Mouse (Mus musculus): Measurements from ENCODE around the gene 1700029I15Rik. TPM values are rescaled to one million over a fixed set of nuclear protein-coding genes. Genes with fewer than 3 reads are reported as not detected.

Gene 1700029I15Rik
- polyA plus RNA-seq, 1 experiment: 4.3 TPM

DNA sequence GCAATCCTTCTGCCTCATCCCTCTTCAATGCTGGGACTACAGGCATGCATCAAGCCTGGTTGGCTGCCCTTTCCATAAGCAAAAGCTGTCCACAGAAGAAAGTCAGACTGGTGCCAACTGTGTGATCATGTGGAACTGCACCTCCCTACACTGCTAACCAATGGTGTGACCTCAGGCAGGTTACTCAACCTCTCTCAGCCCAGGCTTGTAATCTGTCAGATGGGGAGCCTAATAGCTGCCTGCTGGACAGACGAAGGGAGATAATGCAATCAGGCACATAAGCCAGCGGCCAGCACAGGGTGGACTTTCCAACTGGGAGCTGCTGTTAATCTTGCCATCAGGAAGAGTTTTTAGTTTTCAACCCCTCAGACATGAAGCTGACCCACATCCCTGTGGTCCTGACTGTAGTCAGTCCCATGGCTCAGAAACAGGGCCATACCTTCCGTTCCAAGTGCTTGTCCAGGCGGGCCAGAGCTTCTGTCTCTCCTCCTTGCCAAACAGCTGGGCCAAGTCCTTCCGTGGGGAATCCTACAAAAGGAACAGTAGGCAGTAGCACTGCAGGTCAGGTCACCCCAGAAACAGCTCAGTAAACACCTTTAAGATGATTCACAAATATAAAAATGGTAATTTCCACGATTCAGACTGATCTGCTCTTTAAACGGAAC lies 39.5 kb downstream of the 1700029I15Rik start:
- TF ChIP-seq POLR2A (IDR thresholded peaks at IDR 0.05; ENCODE audit: low read depth, low read length) (no peak), CTCF (conservative IDR thresholded peaks at IDR 0.05; ENCODE audit: insufficient read depth, insufficient read length, low read depth, low read length) (no peak)
- H3K36me3 ChIP-seq (ENCODE audit: control insufficient read depth, insufficient read depth, low read length): no peaks in the 10 kb centered on the region; the same call in none of the 2 replicates
- peaks cover 46% of the 10 kb centered on the region for H3K4me1 ChIP-seq (ENCODE audit: control insufficient read depth, insufficient read depth, low read length)
- 53% methylated on average over 7 of the region's 7 CpGs for WGBS
- peak overlapping the region; percentile 86 for H3K27ac ChIP-seq (ENCODE audit: insufficient read depth, low read depth, low read length)
- H3K4me3 ChIP-seq (ENCODE audit: insufficient read depth, low read depth, low read length): no peak overlapping the region
- peak; percentile 79 for DNase-seq
- H3K27me3 ChIP-seq (replicated peaks; ENCODE audit: control insufficient read depth, insufficient read depth, low read length): no peaks in the 10 kb centered on the region

DNA sequence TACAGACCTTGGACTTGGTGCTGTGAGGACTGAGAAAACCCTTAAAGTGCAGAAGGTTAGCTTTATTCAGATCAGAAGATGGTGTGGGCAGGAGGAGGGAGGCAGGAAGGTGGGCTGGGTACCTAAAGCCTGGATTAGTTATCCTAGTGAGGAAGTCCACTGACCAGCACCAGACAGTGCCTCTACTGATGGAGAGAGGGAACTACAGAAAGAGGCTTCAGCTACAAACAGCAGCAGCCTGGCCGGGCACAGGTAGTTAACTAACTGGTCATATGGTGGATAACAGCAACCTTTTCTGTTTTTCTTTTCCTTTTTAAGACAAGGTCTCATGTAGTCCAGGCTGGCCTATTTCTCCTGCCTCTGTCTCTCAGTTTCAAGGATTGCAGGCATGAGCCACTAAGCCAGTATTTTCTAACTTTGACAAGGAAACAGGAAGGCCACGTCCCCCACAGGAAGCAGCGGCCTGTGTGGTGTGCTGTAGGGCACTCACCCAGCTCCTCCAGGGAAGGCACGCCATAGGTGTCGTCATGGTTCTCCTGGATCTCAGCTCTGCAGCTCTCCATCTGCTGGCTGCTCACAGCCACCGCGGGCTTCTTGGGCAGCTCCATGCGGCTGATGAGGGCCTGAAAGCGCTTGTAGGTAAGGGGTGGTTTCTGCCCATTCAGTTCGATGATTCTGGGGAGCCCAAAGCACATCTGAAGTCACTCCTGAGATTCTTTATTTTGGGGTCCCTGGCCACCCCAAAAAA lies 40.2 kb downstream of the 1700029I15Rik start:
- Histone ChIP-seq H3K27ac (ENCODE audit: insufficient read depth, low read depth, low read length) (peak overlapping the region; percentile 86), H3K4me1 (ENCODE audit: control insufficient read depth, insufficient read depth, low read length) (peaks cover 51% of the 10 kb centered on the region), H3K4me3 (ENCODE audit: insufficient read depth, low read depth, low read length) (no peak overlapping the region), H3K27me3 (replicated peaks; ENCODE audit: control insufficient read depth, insufficient read depth, low read length) (no peaks in the 10 kb centered on the region), H3K36me3 (ENCODE audit: control insufficient read depth, insufficient read depth, low read length) (no peaks in the 10 kb centered on the region; the same call in none of the 2 replicates)
- TF ChIP-seq POLR2A (IDR thresholded peaks at IDR 0.05; ENCODE audit: low read depth, low read length): no peak
- TF ChIP-seq CTCF (conservative IDR thresholded peaks at IDR 0.05; ENCODE audit: insufficient read depth, insufficient read length, low read depth, low read length): peak; percentile 54
- peak; percentile 49 for DNase-seq
- 56% methylated on average over 10 of the region's 10 CpGs for WGBS

DNA sequence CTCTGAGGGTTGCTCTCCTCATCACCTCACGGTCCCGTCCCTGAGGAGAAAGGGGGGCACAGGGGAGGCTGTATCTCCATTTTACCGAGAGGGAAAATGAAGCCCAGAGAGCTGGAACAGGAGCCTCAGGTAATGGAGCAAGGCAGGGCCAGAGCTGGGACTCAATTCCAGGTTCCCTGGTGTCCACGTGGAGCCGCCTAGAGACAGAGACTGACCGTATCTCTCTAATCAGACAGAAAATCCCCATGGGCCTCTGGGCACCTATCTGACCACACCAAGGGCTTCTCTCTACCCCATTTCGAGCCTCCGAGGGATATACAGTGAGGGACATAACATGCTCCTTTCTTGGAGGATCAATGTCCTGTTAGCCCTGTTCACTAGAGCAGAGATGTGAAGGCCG lies 40.8 kb downstream of the 1700029I15Rik start:
- Histone ChIP-seq H3K36me3 (ENCODE audit: control insufficient read depth, insufficient read depth, low read length) (no peaks in the 10 kb centered on the region; the same call in 1 of the 2 replicates), H3K27ac (ENCODE audit: insufficient read depth, low read depth, low read length) (peak overlapping the region; percentile 86), H3K4me3 (ENCODE audit: insufficient read depth, low read depth, low read length) (no peak overlapping the region), H3K4me1 (ENCODE audit: control insufficient read depth, insufficient read depth, low read length) (peaks cover 57% of the 10 kb centered on the region), H3K27me3 (replicated peaks; ENCODE audit: control insufficient read depth, insufficient read depth, low read length) (no peaks in the 10 kb centered on the region)
- TF ChIP-seq CTCF (conservative IDR thresholded peaks at IDR 0.05; ENCODE audit: insufficient read depth, insufficient read length, low read depth, low read length) (no peak), POLR2A (IDR thresholded peaks at IDR 0.05; ENCODE audit: low read depth, low read length) (no peak)
- WGBS: 84% methylated on average over 9 of the region's 9 CpGs
- DNase-seq: no peak

DNA sequence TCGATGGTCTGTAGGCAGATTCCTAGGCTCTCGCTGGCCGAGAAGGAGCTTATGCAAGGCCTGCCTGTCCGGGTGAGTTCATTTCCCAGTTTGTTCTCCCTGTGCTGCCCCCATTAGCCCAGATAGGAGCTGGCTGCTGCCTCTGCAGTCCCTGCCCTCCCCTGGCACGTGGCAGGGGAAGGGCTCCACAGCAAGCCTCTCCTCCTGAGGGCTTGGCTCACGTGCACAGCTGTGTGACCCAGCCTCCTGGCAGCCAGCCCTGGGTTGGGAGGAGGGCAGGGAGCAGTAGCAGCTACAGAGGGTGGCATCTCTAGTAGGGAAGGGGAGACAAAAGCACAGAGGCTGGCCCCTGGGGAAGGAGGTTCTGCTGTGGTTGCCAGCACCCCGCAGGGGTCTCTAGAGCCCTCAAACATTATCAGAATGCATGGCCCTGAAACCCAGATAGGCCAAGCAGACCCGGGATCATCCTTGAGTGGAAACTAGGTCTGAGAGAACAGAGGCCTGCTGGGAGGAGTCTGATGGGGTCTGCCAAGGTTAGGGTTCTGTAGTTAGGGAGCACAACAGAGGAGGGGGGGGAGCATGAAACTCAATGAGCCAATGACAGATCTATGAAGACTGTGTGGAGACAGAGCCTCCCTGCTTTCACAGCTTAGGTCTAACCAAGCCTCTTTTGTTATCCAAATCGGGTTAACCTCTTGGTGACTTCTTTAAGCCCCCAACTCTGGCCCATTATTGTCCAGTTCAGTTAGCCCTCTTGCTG lies 41.5 kb downstream of the 1700029I15Rik start:
- TF ChIP-seq POLR2A (IDR thresholded peaks at IDR 0.05; ENCODE audit: low read depth, low read length) (no peak), CTCF (conservative IDR thresholded peaks at IDR 0.05; ENCODE audit: insufficient read depth, insufficient read length, low read depth, low read length) (no peak)
- 29% methylated on average over 9 of the region's 9 CpGs for WGBS
- Histone ChIP-seq H3K36me3 (ENCODE audit: control insufficient read depth, insufficient read depth, low read length) (no peaks in the 10 kb centered on the region; the same call in 1 of the 2 replicates), H3K27me3 (replicated peaks; ENCODE audit: control insufficient read depth, insufficient read depth, low read length) (no peaks in the 10 kb centered on the region), H3K27ac (ENCODE audit: insufficient read depth, low read depth, low read length) (peak overlapping the region; percentile 86), H3K4me1 (ENCODE audit: control insufficient read depth, insufficient read depth, low read length) (peaks cover 59% of the 10 kb centered on the region), H3K4me3 (ENCODE audit: insufficient read depth, low read depth, low read length) (no peak overlapping the region)
- peak; percentile 99 for DNase-seq

DNA sequence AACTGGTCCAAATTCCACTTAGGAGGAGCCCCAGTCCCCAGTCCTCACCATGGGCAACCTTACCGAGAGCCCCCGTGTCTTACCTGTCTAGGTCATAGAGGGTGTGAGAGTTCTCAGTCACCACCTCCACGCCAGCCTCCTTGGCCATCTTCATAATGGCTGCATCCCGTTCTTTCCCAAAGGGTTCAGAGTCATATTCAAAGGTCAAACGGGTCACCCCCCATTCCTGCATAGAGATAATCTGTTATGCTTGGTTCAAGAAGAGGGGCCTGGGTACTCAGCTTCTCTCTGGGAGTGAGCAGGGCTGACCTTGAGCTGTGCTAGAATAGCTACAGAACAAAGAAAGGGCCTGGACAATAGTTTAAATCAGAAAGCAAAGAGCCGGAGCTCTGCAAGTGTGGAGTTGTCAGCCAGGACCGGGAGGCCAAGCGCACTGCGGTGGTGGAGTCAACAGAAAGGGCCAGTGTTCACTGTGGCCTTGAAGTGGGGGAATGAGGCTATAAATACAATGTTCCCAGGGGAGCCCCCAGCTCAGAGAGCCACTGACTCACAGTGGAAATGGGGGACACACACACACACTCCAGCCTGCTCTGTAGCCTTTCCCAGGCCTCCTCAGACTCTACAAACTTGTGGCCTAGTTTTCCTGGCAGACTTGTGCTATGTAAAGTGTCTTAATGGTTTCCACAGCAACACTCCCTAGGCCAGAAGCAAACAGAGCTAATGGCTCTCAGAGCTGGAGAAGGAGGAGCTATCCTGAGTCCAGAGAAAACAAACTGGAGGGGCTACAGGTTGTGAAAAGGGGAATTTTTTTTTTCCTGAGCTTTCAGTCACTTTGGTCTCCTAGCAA lies 42.3 kb downstream of the 1700029I15Rik start:
- Histone ChIP-seq H3K27me3 (replicated peaks; ENCODE audit: control insufficient read depth, insufficient read depth, low read length) (no peaks in the 10 kb centered on the region), H3K27ac (ENCODE audit: insufficient read depth, low read depth, low read length) (peak overlapping the region; percentile 79), H3K36me3 (ENCODE audit: control insufficient read depth, insufficient read depth, low read length) (no peaks in the 10 kb centered on the region), H3K4me3 (ENCODE audit: insufficient read depth, low read depth, low read length) (no peak overlapping the region), H3K4me1 (ENCODE audit: control insufficient read depth, insufficient read depth, low read length) (peaks cover 59% of the 10 kb centered on the region)
- DNase-seq: peak; percentile 65
- 69% methylated on average over 9 of the region's 9 CpGs for WGBS
- TF ChIP-seq POLR2A (IDR thresholded peaks at IDR 0.05; ENCODE audit: low read depth, low read length) (no peak), CTCF (conservative IDR thresholded peaks at IDR 0.05; ENCODE audit: insufficient read depth, insufficient read length, low read depth, low read length) (no peak)

DNA sequence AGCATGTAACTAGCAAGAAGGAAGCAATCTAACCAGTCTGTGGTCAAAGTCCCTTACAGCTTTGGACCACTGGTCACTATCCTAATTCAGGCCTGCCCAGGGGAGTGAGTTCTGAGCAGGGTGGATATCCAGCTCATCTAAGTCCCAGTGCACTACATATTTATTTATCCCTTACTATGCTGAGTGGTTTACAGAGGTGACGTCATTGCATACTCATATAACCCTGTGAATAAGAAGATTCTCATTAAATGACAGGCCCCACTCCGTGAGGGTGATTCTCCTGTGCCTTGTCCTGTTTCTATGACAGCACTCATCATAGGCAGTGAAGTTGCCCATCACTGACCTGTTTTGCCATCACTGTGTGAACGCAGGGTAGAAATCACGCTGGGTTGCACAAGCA lies 43.0 kb downstream of the 1700029I15Rik start:
- WGBS: 83% methylated on average over 4 of the region's 4 CpGs
- Histone ChIP-seq H3K36me3 (ENCODE audit: control insufficient read depth, insufficient read depth, low read length) (no peaks in the 10 kb centered on the region), H3K4me1 (ENCODE audit: control insufficient read depth, insufficient read depth, low read length) (peaks cover 56% of the 10 kb centered on the region), H3K27me3 (replicated peaks; ENCODE audit: control insufficient read depth, insufficient read depth, low read length) (no peaks in the 10 kb centered on the region), H3K27ac (ENCODE audit: insufficient read depth, low read depth, low read length) (peak overlapping the region; percentile 79; the same call in 1 of the 2 replicates), H3K4me3 (ENCODE audit: insufficient read depth, low read depth, low read length) (no peak overlapping the region)
- no peak for TF ChIP-seq CTCF (conservative IDR thresholded peaks at IDR 0.05; ENCODE audit: insufficient read depth, insufficient read length, low read depth, low read length)
- TF ChIP-seq POLR2A (IDR thresholded peaks at IDR 0.05; ENCODE audit: low read depth, low read length): no peak
- no peak for DNase-seq

Measured in kidney, adult 2 months (tissue).